Mouse (Mus musculus) bone marrow macrophage, adult 2 months (primary cell): Measurements from ENCODE around the gene Ntm.

Source experiments
- CTCF ChIP-seq: IDR thresholded peaks from 2 replicates; pipeline ENCODE4 v1.5.1; 2012; ENCODE audit warnings: low read depth, mild to moderate bottlenecking, low read length, moderate library complexity
- POLR2A ChIP-seq: IDR thresholded peaks from 2 replicates; pipeline ENCODE4 v1.6.1; 2012; ENCODE audit warnings: mild to moderate bottlenecking, low read depth, low read length, borderline replicate concordance

DNA sequence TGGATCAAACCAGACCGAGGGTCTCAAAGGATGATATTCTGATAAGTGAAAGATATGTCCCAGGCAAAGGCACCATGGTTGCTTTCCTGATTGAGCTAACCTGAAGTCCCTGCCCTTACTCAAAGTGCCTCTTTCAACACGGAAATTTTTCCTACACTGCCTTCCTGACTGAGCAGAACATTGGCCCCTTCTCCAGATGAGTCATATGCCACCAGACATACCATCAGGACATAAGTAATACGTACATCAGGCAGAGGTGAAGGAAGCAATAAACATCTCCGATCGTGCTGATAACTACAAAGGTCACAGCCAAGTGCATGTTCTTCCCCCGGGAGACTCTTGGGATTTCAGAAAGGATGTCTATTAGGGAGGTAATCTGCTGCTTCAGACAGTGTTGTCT lies 693.0 kb downstream of the Ntm start:
- no peak for TF ChIP-seq CTCF
- TF ChIP-seq POLR2A, result no peak
